15 mouse cellular contexts compared by ENCODE assay signal in the genomic region with DNA sequence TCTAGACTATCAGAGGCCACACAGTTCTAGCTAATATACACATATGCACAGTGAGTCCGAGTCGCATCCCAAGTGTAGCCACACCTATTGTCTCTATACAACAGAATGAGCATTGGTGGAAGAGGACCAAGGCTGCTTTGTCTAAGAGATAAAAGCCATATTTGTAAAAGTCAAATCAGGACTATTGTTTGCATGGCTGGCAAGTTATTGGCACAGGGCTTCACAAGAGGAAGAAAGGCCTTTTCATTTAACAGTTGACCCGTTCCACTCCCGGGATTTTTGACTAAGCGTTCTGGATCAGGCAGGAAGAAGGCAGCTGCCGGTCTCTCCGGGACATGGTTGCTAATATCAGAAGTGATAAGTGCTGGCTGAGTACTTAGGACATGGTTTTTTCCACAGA.
"Had no signal": no experiment of that assay in that cellular context is flagged by ENCODE, and none has a peak within 500 bp of the region (broad histone marks: within the 10 kb centered on the region; RNA-seq: fewer than 3 reads in every experiment).

No protein-coding gene starts in this region.

- H3K4me3 ChIP-seq: kidney, embryonic 15.5 days; limb, embryonic 13.5 days; midbrain, embryonic 10.5 days; myocyte; neural tube, embryonic 15.5 days had no signal

- H3K27me3 ChIP-seq: kidney, embryonic 15.5 days; limb, embryonic 13.5 days; neural tube, embryonic 15.5 days had no signal

- H3K27ac ChIP-seq: kidney, embryonic 15.5 days; limb, embryonic 13.5 days; liver, embryonic 14.5 days; midbrain, embryonic 10.5 days; neural tube, embryonic 15.5 days had no signal

- H3K9ac ChIP-seq: kidney, embryonic 15.5 days; limb, embryonic 13.5 days; liver, embryonic 14.5 days; neural tube, embryonic 15.5 days had no signal

- DNase-seq: kidney, adult 2 months; kidney, postnatal 14 days; left cerebral cortex, postnatal 4 days; lung, adult 18-20 months; midbrain, embryonic 14.5 days; right cerebral cortex, adult 18-20 months; right cerebral cortex, postnatal 25 days; thymus, adult 2 months; thymus, postnatal 25 days had no signal

- H3K36me3 ChIP-seq: kidney, embryonic 15.5 days; limb, embryonic 13.5 days; midbrain, embryonic 10.5 days; neural tube, embryonic 15.5 days had no signal

- H3K4me1 ChIP-seq: kidney, embryonic 15.5 days; limb, embryonic 13.5 days; neural tube, embryonic 15.5 days had no signal

- H3K9me3 ChIP-seq: kidney, embryonic 15.5 days; limb, embryonic 13.5 days; midbrain, embryonic 10.5 days; neural tube, embryonic 15.5 days had no signal

- H3K4me2 ChIP-seq: kidney, embryonic 15.5 days; limb, embryonic 13.5 days; neural tube, embryonic 15.5 days had no signal
